Mouse (Mus musculus): ENCODE measurements around the gene Prdm15.

Prdm15 gene

DNA sequence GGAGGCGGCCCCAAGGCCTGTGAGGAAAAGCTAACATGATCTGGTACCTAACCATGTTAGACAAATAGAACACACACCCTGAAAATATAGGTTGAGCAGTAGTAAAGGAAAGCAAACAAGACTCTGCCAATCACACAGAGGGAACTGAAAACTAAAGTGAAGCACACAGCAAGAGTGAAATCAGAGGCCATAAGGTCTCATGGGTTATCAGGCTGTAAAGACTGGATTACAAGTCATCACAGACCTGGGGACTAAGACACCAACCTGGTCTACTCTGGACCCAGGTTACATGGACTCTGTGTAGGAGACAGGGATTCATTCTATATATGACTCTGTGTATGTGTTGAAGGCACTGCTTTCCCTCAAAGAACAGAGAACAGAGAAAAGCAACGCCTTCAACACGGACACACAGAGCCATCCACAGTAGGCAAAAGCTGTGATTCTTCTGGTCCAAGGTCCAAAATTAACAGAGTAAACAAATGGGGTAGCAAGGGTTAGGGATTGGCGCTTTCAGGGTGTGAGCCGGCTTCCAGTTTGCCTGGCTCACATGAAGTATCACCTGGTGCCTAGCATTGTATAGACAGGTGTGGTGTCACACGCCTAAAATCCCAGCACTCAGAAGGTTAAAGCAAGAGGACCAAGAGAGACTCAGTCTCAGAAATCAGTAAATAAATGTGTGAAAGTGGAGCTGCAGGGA, 28.2 kb downstream of the Prdm15 start:
- ATAC-seq (ENCODE audit: insufficient number of reproducible peaks, low FRiP score, low TSS enrichment), result no peak

DNA sequence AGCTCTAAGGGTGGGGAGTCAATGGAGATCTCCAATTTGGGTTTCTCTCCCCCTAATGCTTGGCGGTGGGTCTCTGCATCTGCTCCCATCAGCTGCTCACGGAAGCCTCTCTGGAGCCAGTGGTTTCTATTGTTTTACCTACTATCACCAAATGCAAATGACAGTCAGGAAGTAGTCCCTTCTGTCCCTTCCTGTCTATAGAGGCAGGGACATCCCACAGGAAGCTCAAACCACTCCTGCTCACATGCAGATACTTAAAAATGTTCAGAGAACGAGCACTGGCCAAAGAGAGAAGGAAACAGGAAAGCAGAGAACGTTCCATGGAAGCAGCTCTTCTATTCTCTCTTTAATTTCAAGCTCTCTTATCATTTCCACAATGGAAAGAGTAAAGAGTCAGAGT, 32.1 kb downstream of the Prdm15 start:
- no peak for ATAC-seq (ENCODE audit: insufficient number of reproducible peaks, low FRiP score, low TSS enrichment)

DNA sequence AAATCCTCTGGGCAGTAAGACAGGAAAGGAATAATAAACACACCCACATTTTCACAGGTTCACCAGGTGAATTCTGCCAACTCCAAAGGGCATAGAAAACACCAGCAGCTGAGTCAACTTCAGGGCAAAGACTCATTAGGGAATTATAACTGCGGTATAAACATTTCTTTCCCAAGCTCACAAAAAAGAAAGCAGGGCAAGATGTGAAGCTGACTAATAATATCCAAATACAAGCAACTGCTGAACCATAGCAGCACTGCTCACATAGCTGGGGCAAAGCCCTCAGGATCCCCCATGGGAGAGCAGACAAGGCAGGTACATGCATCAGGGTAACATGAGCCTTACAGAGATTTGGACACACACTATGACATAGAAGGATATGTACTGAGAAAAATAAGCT, 34.2 kb downstream of the Prdm15 start:
- ATAC-seq (ENCODE audit: insufficient number of reproducible peaks, low FRiP score, low TSS enrichment), result no peak

DNA sequence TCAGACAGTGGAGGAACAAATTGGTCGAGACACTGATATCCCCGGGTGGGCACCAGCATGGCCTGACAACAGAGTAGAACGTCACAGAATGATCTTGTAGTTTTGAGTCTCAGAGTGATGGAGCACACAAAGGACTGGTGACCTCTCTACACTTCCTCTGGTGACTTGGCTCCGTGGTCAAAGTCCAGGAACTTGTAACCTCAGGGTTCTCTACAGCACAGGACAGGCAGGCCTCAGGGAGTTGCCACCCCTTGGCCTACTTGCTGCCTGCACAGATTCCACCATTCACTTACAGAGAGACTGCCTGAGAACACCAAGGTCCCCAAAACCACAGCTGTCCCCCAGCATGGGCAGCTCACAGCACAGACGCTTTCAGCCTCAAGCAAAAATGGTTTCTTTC, 36.4 kb downstream of the Prdm15 start:
- ATAC-seq (ENCODE audit: insufficient number of reproducible peaks, low FRiP score, low TSS enrichment), result no peak

DNA sequence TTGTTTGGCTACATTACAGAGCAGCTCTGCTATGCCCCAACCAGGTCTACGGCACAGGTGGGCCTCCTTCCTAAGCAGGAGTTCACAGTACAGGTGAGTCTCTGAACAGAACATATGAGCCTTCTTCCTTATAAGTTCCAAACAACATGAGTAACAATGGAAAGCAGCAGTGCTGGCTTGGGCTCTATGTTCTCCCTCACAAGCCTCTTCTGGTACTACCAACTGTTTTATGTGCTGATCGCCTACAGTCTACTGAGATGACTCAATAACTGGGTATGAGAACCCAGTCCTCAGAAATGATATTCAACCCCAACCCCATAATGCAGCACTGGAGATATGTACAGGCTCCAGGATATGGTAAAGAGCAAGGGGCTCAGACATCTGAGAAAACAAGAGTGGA, 37.6 kb downstream of the Prdm15 start:
- ATAC-seq (ENCODE audit: insufficient number of reproducible peaks, low FRiP score, low TSS enrichment), result no peak

- ATAC-seq (ENCODE audit: insufficient number of reproducible peaks, low FRiP score, low TSS enrichment), result no peak
Observed at GRCm38 (mm10) chr16:97808881-97809280, 42.8 kb downstream of the Prdm15 start.

- ATAC-seq (ENCODE audit: insufficient number of reproducible peaks, low FRiP score, low TSS enrichment), result no peak
Observed at GRCm38 (mm10) chr16:97805646-97806045, 46.0 kb downstream of the Prdm15 start.

DNA sequence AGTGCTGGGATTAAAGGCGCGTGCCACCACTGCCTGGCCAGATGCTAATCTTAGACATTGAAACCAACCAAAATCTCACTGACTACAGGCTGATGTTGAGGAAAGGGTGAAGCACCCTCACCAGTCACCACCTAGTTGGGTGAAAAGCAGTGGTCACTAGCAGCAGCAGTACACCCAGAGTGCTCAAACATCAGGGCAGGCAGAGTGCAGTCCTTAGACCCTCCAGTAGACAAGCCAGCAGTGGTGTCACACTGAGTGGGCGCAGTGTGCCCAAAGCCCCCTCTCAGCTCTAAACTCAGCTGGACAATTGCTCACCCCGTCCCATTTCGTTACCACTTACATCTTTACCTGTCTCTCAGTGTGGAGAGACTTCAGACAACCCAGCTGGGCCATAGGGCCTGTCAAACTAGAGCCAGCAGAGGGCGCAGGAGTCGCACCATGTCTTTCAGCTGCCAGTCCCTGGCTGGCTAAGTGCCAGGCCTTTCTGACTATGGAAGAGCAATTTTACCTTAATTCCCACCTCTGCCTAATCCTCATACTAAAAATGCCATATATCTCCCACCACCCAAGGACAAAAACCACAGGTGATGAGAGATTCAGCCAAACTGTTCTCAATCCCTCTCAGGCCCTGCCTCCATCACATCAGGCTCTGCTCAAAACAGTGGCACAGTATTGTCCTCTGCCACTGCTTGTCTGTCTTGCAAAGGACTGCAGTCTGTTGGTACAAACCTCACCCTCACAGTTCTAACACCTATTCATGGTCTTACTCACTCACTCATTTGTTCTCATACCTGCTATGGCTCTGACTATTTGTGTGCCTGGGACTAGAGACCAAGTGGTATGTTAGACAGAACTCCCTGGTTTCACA, 46.7 kb downstream of the Prdm15 start:
- ATAC-seq (ENCODE audit: insufficient number of reproducible peaks, low FRiP score, low TSS enrichment), result peak; percentile 47; the same call in 1 of the 2 replicates

DNA sequence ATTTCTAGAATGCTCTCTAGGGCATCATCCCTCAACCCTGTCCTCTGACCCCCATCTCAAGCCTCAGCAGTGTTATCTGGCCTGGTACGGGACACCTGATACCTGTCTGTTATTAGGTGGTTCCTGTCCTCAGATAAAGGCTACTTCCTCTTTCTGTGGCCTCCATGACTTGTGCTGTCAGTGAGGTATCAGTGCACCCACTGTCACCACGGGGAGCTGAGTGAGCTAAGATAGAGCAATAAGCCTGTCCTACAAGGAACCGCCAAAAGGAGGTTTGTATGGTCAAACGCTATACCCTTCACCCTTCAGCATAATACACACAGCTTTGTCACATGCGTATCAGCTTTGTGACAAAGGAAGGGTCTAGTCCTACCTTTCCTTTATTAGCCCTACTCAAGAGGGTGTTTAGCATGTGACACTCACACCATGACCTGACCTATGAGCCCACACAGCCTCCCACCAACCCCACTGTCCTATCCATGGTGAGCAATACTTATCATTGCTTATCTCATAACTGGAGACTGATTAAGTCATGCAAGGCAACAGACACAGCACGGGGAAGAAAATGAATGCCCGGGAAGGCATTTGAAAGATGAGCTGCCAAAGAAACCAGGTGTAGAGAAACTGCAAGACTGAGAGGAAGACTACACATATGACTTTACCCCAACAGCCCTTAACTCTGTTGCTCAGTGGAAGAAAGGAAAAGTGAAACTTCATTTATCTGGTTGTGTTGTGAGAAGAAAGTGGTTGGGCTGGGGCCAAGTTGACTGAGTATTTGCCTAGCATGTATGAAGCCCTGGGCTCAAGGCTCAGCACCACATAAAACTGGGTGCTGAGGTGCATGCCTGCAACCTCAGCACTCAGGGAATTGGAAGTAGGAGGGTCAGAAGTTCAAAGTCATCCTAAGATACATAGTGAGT, 53.4 kb downstream of the Prdm15 start:
- ATAC-seq (ENCODE audit: insufficient number of reproducible peaks, low FRiP score, low TSS enrichment), result no peak

- ATAC-seq (ENCODE audit: insufficient number of reproducible peaks, low FRiP score, low TSS enrichment), result no peak
Observed at GRCm38 (mm10) chr16:97797212-97797611, 54.4 kb downstream of the Prdm15 start.

DNA sequence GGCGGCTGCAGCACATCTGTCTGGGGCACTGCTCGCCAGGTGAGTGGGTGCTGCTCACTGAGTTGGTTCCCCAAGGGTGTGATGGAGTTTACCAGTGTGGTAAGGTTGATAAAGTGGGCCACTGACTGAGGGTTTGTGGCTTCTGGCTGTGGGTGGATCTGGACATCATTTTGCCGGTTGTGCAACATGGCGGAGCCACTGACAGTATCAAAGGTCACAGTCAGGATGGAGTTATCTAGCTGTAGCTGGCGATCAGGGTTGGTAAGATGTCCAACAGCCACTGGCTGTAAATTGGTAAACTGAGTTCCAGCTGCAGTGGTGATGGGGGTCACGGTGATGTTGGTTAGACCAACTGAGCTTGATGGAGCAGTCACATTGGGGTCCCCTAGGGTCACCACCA, 57.4 kb downstream of the Prdm15 start:
- no peak for ATAC-seq (ENCODE audit: insufficient number of reproducible peaks, low FRiP score, low TSS enrichment)

DNA sequence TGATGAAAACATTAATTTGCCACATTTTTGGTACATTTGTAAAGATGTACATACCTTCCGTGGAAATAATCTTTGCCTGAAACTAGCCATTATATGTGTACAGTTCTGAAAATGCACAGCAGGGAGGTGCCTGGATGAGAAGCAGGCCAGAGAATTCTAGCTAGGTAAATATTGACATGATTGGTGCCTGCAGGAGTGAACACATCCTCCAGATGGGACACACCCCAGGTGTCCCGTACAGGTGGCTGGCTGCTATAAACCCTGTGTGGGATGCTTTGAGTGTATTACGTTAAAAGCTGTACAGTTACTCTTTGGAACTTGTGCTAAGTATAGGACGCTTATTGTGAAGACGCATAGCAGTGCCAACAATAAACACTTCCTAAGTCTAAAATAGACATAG, 68.6 kb downstream of the Prdm15 start:
- no peak for ATAC-seq (ENCODE audit: insufficient number of reproducible peaks, low FRiP score, low TSS enrichment)

- ATAC-seq (ENCODE audit: insufficient number of reproducible peaks, low FRiP score, low TSS enrichment), result peak; percentile 90
Observed at GRCm38 (mm10) chr16:97778353-97779025, 73.2 kb downstream of the Prdm15 start.

GRCm38 (mm10) chr16:97766501-97766900, 85.1 kb downstream of the Prdm15 start:
- no peak for ATAC-seq (ENCODE audit: insufficient number of reproducible peaks, low FRiP score, low TSS enrichment)

DNA sequence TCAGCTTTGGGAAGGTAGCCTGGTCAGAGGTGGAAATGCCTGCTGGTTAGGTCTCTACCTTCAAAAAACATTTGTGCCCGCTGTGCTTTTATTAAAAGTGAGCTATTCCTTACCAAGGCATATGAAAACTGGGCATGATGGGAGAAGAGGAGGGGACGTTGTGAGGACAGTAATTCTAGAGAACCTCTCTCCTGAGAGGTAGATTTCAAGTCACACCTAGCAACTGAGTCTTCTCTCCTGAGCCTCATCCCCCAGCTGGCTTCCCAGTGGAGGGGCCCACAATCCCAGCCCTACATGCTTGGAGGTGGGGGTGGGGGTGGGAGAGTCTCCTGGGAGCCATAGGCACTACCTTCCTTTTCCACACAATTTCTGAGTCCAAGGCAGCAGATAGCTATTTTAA, 87.0 kb downstream of the Prdm15 start:
- no peak for ATAC-seq (ENCODE audit: insufficient number of reproducible peaks, low FRiP score, low TSS enrichment)

DNA sequence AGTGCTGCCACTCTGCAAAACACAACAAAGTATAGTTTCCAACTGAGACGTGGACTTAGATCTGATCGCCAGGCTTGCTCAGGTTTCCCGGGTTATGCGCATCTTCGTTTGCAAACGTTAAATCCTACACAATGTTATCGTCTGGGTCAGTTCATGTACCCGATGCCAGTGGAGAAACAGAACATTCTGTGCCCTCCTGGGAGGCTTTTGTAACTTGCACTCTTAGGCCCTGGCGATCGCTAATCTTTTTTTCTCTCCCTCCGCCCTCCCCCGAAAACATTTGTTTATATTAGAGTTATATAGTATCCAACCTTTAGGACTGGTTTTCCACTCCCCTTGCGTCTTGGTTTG, 87.7 kb downstream of the Prdm15 start:
- ATAC-seq (ENCODE audit: insufficient number of reproducible peaks, low FRiP score, low TSS enrichment), result no peak

DNA sequence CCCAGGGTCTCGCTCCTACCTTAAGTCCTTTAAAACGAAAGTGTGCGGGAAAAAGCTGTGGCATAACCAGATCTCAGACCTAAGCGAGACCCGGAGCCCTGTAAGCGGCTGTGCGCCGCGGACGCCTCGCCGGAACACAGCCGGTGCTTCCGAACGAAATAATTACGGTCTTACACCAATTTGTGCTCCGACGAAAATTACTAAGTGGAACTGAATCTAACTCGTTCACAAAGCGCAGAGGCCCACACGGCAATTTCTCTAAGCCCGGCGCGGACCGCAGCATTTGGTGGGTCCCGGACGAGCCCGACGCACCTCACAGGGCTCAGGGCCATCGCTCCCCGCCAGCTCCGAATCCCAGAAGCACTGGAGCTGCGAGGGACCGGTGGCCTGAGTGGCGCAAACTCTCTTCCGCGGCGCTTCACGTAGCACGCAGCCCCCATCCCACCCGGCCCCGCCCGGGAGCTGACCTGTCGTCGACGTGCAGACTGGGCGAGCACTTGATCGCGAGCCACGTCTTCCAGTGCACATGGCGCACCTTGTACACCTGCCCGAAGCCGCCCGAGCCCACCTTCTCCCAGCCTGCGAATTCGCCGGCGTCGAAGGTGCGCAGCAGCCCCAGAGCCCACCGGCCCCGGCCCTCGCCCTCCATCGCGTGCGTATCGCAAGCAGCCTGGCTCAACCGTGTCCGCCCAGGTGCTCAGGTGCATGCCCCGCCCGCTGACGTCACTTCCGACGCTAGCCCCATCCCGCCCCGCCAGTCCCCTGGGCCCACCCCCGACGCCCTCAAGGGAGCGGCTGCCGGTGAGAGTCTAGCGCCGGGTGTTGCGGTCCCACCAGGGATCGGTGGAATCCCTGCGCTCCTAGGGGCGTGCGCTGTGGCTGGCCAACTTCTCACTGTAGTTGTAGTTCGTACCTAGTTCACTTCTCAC, 88.3 kb downstream of the Prdm15 start, which contains the start of gene Ripk4:
Gene Ripk4 (minus strand): TSS at position 727 of the 929 bp plus-strand sequence.
- no peak; the same call in 1 of the 2 replicates for ATAC-seq (ENCODE audit: insufficient number of reproducible peaks, low FRiP score, low TSS enrichment)

DNA sequence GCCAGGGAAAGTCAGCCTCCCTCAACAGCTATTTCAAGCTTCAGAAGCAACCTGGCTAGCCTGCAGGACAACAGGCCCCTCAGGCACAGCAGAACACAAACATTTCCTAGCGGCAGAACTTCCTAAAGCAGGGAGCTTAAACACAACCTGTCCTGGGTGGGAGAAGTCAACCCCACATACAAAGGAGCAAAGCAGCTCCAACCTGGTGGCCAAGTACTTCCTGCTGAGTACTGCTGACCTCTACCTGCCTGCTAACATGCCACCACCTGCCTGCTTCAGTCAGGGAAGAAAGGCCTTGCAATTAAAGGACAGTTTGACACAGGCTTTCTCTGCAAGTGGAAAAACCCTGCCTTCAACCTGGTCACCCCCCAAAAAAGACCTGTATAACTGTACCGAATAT, 89.9 kb downstream of the Prdm15 start:
- ATAC-seq (ENCODE audit: insufficient number of reproducible peaks, low FRiP score, low TSS enrichment), result no peak

- no peak for ATAC-seq (ENCODE audit: insufficient number of reproducible peaks, low FRiP score, low TSS enrichment)
Observed at GRCm38 (mm10) chr16:97759681-97760080, 92.0 kb downstream of the Prdm15 start.
